26 mouse cellular contexts compared by ENCODE assay signal in the genomic region with DNA sequence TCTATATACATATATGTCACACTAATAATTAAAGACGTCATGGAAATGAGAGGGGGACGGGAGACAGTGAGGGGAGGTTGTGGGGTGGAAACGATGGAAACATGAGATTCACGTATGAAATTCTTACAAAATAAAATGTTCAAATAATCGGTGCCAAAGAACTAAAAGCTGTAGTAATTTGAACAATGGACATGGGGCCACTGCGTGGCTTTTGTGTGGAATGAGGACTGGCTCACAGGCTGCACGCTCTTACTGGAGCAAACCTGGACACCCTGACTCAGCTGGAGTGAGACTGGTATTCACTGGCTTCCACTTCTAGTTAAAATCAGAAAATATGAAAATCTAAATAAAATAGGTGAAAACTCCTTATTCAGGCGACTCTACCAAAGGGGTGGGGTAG.
"Had no signal": no experiment of that assay in that cellular context is flagged by ENCODE, and none has a peak within 500 bp of the region (broad histone marks: within the 10 kb centered on the region; RNA-seq: fewer than 3 reads in every experiment).

No protein-coding gene starts in this region.

- H3K9ac ChIP-seq: heart, embryonic 12.5 days; heart, embryonic 13.5 days; heart, embryonic 15.5 days; hindbrain, embryonic 13.5 days; hindbrain, embryonic 14.5 days; hindbrain, embryonic 15.5 days; intestine, embryonic 15.5 days; kidney, embryonic 15.5 days had no signal

- H3K27ac ChIP-seq: heart, embryonic 13.5 days; hindbrain, embryonic 10.5 days; hindbrain, embryonic 12.5 days; hindbrain, embryonic 14.5 days; hindbrain, embryonic 15.5 days; intestine, embryonic 15.5 days; layer of hippocampus, adult 2 months had no signal

- H3K27me3 ChIP-seq: heart, embryonic 12.5 days; heart, embryonic 13.5 days; heart, embryonic 15.5 days; hindbrain, embryonic 12.5 days; hindbrain, embryonic 13.5 days; hindbrain, embryonic 15.5 days; intestine, embryonic 15.5 days; kidney, embryonic 15.5 days had no signal

- H3K36me3 ChIP-seq: heart, embryonic 10.5 days; heart, embryonic 12.5 days; heart, embryonic 13.5 days; heart, embryonic 15.5 days; hindbrain, embryonic 10.5 days; hindbrain, embryonic 12.5 days; hindbrain, embryonic 13.5 days; hindbrain, embryonic 15.5 days; intestine, embryonic 15.5 days; kidney, embryonic 15.5 days had no signal

- H3K9me3 ChIP-seq: heart, embryonic 10.5 days; heart, embryonic 12.5 days; heart, embryonic 13.5 days; heart, embryonic 15.5 days; hindbrain, embryonic 10.5 days; hindbrain, embryonic 12.5 days; hindbrain, embryonic 13.5 days; hindbrain, embryonic 15.5 days; intestine, embryonic 15.5 days; kidney, embryonic 15.5 days had no signal

- H3K4me2 ChIP-seq: heart, embryonic 11.5 days; heart, embryonic 12.5 days; heart, embryonic 13.5 days; heart, embryonic 15.5 days; hindbrain, embryonic 12.5 days; hindbrain, embryonic 13.5 days; hindbrain, embryonic 14.5 days; hindbrain, embryonic 15.5 days; intestine, embryonic 15.5 days; kidney, embryonic 15.5 days had no signal

- DNase-seq: heart, postnatal 14 days; heart, postnatal 36 days; heart, postnatal 4 days; kidney, adult 11 months; kidney, adult 2 months; kidney, adult 8-10 months; kidney, postnatal 10 days; kidney, postnatal 14 days; kidney, postnatal 25 days; kidney, postnatal 36 days; layer of hippocampus, adult 9-11 months; layer of hippocampus, postnatal 36 days had no signal

- ATAC-seq: inflammation-experienced regulatory T-cells, adult 6 months had no signal

- H3K4me3 ChIP-seq: heart, embryonic 10.5 days; heart, embryonic 12.5 days; heart, embryonic 13.5 days; heart, embryonic 15.5 days; hindbrain, embryonic 10.5 days; hindbrain, embryonic 12.5 days; hindbrain, embryonic 13.5 days; hindbrain, embryonic 15.5 days; intestine, embryonic 15.5 days; kidney, embryonic 15.5 days; layer of hippocampus, adult 2 months had no signal
